Mouse (Mus musculus): ENCODE measurements around the gene Cct4. TPM values are rescaled to one million over a fixed set of nuclear protein-coding genes. Genes with fewer than 3 reads are reported as not detected.

The Cct4 gene
- 448 and 476 TPM in 2 replicates for polyA plus RNA-seq (2014; fragmentation: Nextera tagmentation; extraction: Ambion mirVana)

DNA sequence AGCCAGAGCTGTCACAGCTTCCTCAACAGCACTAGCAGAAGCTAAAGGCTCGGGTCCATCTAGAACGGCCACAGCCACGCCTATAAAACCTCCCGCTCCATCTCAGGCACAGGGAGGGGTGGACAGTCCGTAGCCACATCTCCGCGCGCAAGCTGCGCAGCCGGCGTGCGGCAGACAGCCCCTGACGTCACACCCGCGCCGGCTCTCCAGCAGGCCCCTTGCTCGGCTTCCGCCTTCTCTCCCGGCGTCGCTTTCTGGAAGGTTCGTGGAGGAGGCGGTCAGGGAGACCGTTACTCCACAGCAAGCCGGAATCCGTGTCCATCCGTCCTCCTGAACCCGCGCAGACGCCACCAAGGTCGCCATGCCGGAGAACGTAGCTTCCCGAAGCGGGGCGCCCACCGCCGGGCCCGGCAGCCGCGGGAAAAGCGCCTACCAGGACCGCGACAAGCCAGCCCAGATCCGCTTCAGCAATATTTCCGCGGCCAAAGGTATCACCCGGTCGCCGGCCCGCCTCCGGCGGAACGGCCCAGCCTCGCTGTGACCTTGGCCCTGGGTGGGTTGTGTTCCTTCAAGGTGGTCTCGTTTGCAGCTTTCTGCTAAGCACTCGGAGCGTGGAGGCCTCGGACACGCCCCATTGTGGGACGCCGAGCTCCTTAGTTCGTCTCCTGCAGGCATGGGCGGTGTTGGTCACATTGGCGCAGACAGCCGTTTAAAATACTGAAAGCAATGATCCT, at the start of gene Cct4:
TSS of gene Cct4 (plus strand) at position 127 of the 734 bp plus-strand sequence.
- no peaks in the 10 kb centered on the region for H3K27me3 ChIP-seq (ENCODE audit: control insufficient read depth, insufficient read depth, low read length)
- peaks cover 5% of the 10 kb centered on the region; the same call in 1 of the 2 replicates for H3K36me3 ChIP-seq (ENCODE audit: control insufficient read depth, insufficient read depth, low read length)
- peaks cover 13% of the 10 kb centered on the region for H3K4me1 ChIP-seq (ENCODE audit: control insufficient read depth, insufficient read depth, low read length)
- H3K27ac ChIP-seq (ENCODE audit: low read depth, low read length), result peak within 1 kb of the TSS; percentile 76
- ATAC-seq (ENCODE audit: low FRiP score) (peak; percentile 98), DNase-seq (ENCODE audit: low spot score, missing footprints) (peak; percentile 99)
- WGBS, result under 1% methylated on average over 61 of the region's 66 CpGs
- H3K4me3 ChIP-seq (ENCODE audit: low read depth, low read length), result peak within 1 kb of the TSS; percentile 76
- peak within 1 kb of the TSS; percentile 92 for H3K9ac ChIP-seq (ENCODE audit: low read length)
- peak within 1 kb of the TSS; percentile 62 for H3K4me2 ChIP-seq
- no peaks in the 10 kb centered on the region for H3K9me3 ChIP-seq (ENCODE audit: control insufficient read depth, low read length)

DNA sequence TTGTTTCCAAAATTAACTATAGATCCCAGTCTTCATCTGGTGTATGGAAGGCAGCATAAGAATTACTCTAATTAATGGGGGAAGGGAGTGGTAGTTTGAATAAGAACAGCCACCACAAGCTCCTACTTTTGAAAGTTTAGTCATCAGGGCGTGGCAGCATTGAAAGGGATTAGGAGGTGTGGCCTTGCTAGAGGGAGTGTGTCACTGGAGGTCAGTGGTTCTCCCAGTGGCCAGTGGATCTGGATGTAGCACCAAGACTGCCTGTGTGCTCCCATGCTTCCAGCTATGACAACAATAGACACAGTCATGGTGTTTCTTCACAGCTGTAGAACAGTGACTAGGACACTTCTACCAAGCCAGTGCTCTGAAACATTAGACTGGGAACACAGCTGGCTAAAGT, 41.2 kb upstream of the Cct4 start:
- Histone ChIP-seq H3K27ac (ENCODE audit: low read depth, low read length) (no peak overlapping the region), H3K27me3 (ENCODE audit: control insufficient read depth, insufficient read depth, low read length) (no peaks in the 10 kb centered on the region), H3K36me3 (ENCODE audit: control insufficient read depth, insufficient read depth, low read length) (no peaks in the 10 kb centered on the region), H3K4me3 (ENCODE audit: low read depth, low read length) (no peak overlapping the region), H3K9me3 (ENCODE audit: control insufficient read depth, low read length) (no peaks in the 10 kb centered on the region), H3K9ac (ENCODE audit: low read length) (no peak overlapping the region), H3K4me2 (no peak overlapping the region), H3K4me1 (ENCODE audit: control insufficient read depth, insufficient read depth, low read length) (no peaks in the 10 kb centered on the region)
- no peak for DNase-seq (ENCODE audit: low spot score, missing footprints)
- 100% methylated on average over 1 of the region's 1 CpGs for WGBS
- ATAC-seq (ENCODE audit: low FRiP score), result no peak

- Histone ChIP-seq H3K27ac (ENCODE audit: low read depth, low read length) (no peak overlapping the region), H3K4me1 (ENCODE audit: control insufficient read depth, insufficient read depth, low read length) (no peaks in the 10 kb centered on the region), H3K9ac (ENCODE audit: low read length) (no peak overlapping the region), H3K36me3 (ENCODE audit: control insufficient read depth, insufficient read depth, low read length) (no peaks in the 10 kb centered on the region), H3K4me3 (ENCODE audit: low read depth, low read length) (no peak overlapping the region), H3K27me3 (ENCODE audit: control insufficient read depth, insufficient read depth, low read length) (no peaks in the 10 kb centered on the region), H3K4me2 (no peak overlapping the region), H3K9me3 (ENCODE audit: control insufficient read depth, low read length) (no peaks in the 10 kb centered on the region)
- WGBS, result 90% methylated on average over 6 of the region's 6 CpGs
- DNase-seq (ENCODE audit: low spot score, missing footprints) (no peak), ATAC-seq (ENCODE audit: low FRiP score) (no peak)
These were observed 40.2 kb upstream of the Cct4 start for GRCm38 (mm10) chr11:22950131-22950530.

GRCm38 (mm10) chr11:22952668-22953067, 37.7 kb upstream of the Cct4 start:
- no peak overlapping the region for H3K27ac ChIP-seq (ENCODE audit: low read depth, low read length)
- 88% methylated on average over 7 of the region's 7 CpGs for WGBS
- DNase-seq (ENCODE audit: low spot score, missing footprints), result no peak
- H3K4me2 ChIP-seq, result no peak overlapping the region
- H3K27me3 ChIP-seq (ENCODE audit: control insufficient read depth, insufficient read depth, low read length), result no peaks in the 10 kb centered on the region
- H3K9ac ChIP-seq (ENCODE audit: low read length), result no peak overlapping the region
- H3K4me1 ChIP-seq (ENCODE audit: control insufficient read depth, insufficient read depth, low read length), result no peaks in the 10 kb centered on the region
- no peaks in the 10 kb centered on the region for H3K9me3 ChIP-seq (ENCODE audit: control insufficient read depth, low read length)
- ATAC-seq (ENCODE audit: low FRiP score), result no peak
- no peaks in the 10 kb centered on the region for H3K36me3 ChIP-seq (ENCODE audit: control insufficient read depth, insufficient read depth, low read length)
- H3K4me3 ChIP-seq (ENCODE audit: low read depth, low read length), result no peak overlapping the region

DNA sequence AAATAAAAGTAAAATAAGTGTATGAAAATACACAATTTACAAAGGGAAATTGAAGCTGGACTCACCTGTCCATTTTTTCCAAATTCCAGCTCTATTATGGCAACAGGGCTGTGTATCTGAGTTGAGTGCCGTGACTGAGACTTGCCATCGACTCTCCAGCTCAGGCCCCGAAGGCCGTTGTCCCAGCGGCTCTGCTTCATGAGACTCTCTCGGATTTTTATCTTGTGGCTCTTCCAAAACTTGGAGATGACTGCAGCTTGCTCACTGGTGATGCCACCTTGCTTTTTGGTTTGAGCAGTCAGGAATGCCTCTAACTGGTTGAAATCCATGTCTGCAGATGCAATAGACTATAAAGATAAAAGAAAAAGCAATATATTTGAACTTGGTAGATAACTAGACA, 34.0 kb upstream of the Cct4 start:
- Histone ChIP-seq H3K36me3 (ENCODE audit: control insufficient read depth, insufficient read depth, low read length) (no peaks in the 10 kb centered on the region), H3K9me3 (ENCODE audit: control insufficient read depth, low read length) (no peaks in the 10 kb centered on the region), H3K9ac (ENCODE audit: low read length) (no peak overlapping the region), H3K27ac (ENCODE audit: low read depth, low read length) (no peak overlapping the region), H3K4me2 (no peak overlapping the region), H3K4me1 (ENCODE audit: control insufficient read depth, insufficient read depth, low read length) (no peaks in the 10 kb centered on the region), H3K27me3 (ENCODE audit: control insufficient read depth, insufficient read depth, low read length) (no peaks in the 10 kb centered on the region), H3K4me3 (ENCODE audit: low read depth, low read length) (no peak overlapping the region)
- ATAC-seq (ENCODE audit: low FRiP score) (no peak), DNase-seq (ENCODE audit: low spot score, missing footprints) (no peak)
- WGBS, result 97% methylated on average over 6 of the region's 6 CpGs

GRCm38 (mm10) chr11:22956830-22957229, 33.5 kb upstream of the Cct4 start:
- Histone ChIP-seq H3K36me3 (ENCODE audit: control insufficient read depth, insufficient read depth, low read length) (no peaks in the 10 kb centered on the region), H3K27ac (ENCODE audit: low read depth, low read length) (no peak overlapping the region), H3K4me3 (ENCODE audit: low read depth, low read length) (no peak overlapping the region), H3K27me3 (ENCODE audit: control insufficient read depth, insufficient read depth, low read length) (no peaks in the 10 kb centered on the region), H3K4me2 (no peak overlapping the region), H3K9me3 (ENCODE audit: control insufficient read depth, low read length) (no peaks in the 10 kb centered on the region), H3K9ac (ENCODE audit: low read length) (no peak overlapping the region), H3K4me1 (ENCODE audit: control insufficient read depth, insufficient read depth, low read length) (no peaks in the 10 kb centered on the region)
- DNase-seq (ENCODE audit: low spot score, missing footprints) (peak; percentile 68), ATAC-seq (ENCODE audit: low FRiP score) (no peak)
- 75% methylated on average over 4 of the region's 4 CpGs for WGBS

- ATAC-seq (ENCODE audit: low FRiP score) (no peak), DNase-seq (ENCODE audit: low spot score, missing footprints) (peak; percentile 62)
- no peak overlapping the region for H3K9ac ChIP-seq (ENCODE audit: low read length)
- H3K9me3 ChIP-seq (ENCODE audit: control insufficient read depth, low read length), result no peaks in the 10 kb centered on the region
- H3K4me1 ChIP-seq (ENCODE audit: control insufficient read depth, insufficient read depth, low read length), result no peaks in the 10 kb centered on the region
- no peaks in the 10 kb centered on the region for H3K27me3 ChIP-seq (ENCODE audit: control insufficient read depth, insufficient read depth, low read length)
- 89% methylated on average over 4 of the region's 4 CpGs for WGBS
- no peak overlapping the region for H3K4me2 ChIP-seq
- no peaks in the 10 kb centered on the region for H3K36me3 ChIP-seq (ENCODE audit: control insufficient read depth, insufficient read depth, low read length)
- H3K4me3 ChIP-seq (ENCODE audit: low read depth, low read length), result no peak overlapping the region
- no peak overlapping the region for H3K27ac ChIP-seq (ENCODE audit: low read depth, low read length)
These were observed 32.4 kb upstream of the Cct4 start for GRCm38 (mm10) chr11:22957791-22958374.

GRCm38 (mm10) chr11:22962101-22962500, 28.2 kb upstream of the Cct4 start:
- Histone ChIP-seq H3K4me2 (no peak overlapping the region), H3K27ac (ENCODE audit: low read depth, low read length) (no peak overlapping the region), H3K9ac (ENCODE audit: low read length) (no peak overlapping the region), H3K4me1 (ENCODE audit: control insufficient read depth, insufficient read depth, low read length) (no peaks in the 10 kb centered on the region), H3K27me3 (ENCODE audit: control insufficient read depth, insufficient read depth, low read length) (no peaks in the 10 kb centered on the region), H3K36me3 (ENCODE audit: control insufficient read depth, insufficient read depth, low read length) (no peaks in the 10 kb centered on the region), H3K9me3 (ENCODE audit: control insufficient read depth, low read length) (no peaks in the 10 kb centered on the region; the same call in 1 of the 2 replicates), H3K4me3 (ENCODE audit: low read depth, low read length) (no peak overlapping the region)
- DNase-seq (ENCODE audit: low spot score, missing footprints) (peak; percentile 75), ATAC-seq (ENCODE audit: low FRiP score) (no peak)
- WGBS, result 88% methylated on average over 1 of the region's 1 CpGs

GRCm38 (mm10) chr11:22964401-22964800, 25.9 kb upstream of the Cct4 start:
- Histone ChIP-seq H3K4me3 (ENCODE audit: low read depth, low read length) (no peak overlapping the region), H3K9me3 (ENCODE audit: control insufficient read depth, low read length) (peaks cover 5% of the 10 kb centered on the region; the same call in 1 of the 2 replicates), H3K36me3 (ENCODE audit: control insufficient read depth, insufficient read depth, low read length) (no peaks in the 10 kb centered on the region), H3K27me3 (ENCODE audit: control insufficient read depth, insufficient read depth, low read length) (no peaks in the 10 kb centered on the region), H3K27ac (ENCODE audit: low read depth, low read length) (no peak overlapping the region), H3K4me1 (ENCODE audit: control insufficient read depth, insufficient read depth, low read length) (no peaks in the 10 kb centered on the region), H3K4me2 (no peak overlapping the region), H3K9ac (ENCODE audit: low read length) (no peak overlapping the region)
- no peak for ATAC-seq (ENCODE audit: low FRiP score)
- no peak for DNase-seq (ENCODE audit: low spot score, missing footprints)
- WGBS, result 89% methylated on average over 4 of the region's 4 CpGs

Measured in midbrain, embryonic 11.5 days (tissue).